Mouse (Mus musculus) adrenal gland, postnatal 10 days (tissue): ENCODE results near the gene Ror2. TPM values are rescaled to one million over a fixed set of nuclear protein-coding genes. Genes with fewer than 3 reads are reported as not detected.
A peak's percentile ranks its signal among the peaks of the same experiment; 100 is the strongest.

Experiments
- DNase-seq: peaks from one replicate; pipeline ENCODE4 v3.0.0; 2021; ENCODE audit warnings: mixed read lengths
- total RNA-seq, 2 experiments: library from RNA; stranded (reverse); gene quantifications; 2 replicates each; pipeline ENCODE4 v1.2.3; 2021

Ror2 gene
- total RNA-seq, 2 experiments from 2014 or later: 6.7 to 8.5 TPM

DNA sequence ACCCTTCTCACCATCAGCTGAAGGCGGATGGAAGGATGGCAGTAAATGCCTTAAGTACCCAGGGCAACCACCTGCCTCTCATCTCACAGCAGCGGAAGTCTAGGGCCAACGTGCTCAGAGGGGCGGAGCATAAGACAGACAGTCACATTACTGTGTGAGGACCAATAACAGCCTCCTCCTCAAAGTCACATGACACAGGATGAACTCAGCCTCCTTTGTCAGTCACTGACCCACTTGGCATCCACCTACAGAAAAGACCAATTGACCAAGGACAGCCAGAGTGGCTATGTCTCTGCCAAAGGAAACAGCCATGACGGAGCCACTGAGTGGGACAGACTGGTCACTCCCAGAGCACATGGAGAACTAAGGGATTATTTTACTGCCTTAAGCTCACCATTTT is 160.3 kb downstream of the Ror2 start:
- DNase-seq: peak; percentile 51

DNA sequence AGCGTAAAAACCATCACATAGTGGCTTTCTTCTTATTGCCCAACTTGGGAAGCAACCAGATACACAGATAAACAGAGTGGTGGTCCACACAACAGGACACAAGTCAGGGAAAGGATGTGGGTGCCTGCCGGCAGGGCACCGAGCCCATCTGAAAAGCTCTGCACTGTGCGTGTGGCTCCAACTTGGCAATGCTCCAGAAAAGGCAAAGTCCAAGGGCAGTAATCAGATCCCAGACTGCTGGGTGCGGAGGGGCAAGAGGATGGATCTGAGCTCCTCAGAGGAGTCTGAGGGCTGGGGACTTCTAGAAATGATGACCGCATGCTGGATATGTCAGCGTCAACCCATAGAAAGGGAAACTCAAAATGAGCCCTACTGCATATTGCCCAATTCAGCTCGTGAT is 163.8 kb downstream of the Ror2 start:
- DNase-seq: peak; percentile 55

DNA sequence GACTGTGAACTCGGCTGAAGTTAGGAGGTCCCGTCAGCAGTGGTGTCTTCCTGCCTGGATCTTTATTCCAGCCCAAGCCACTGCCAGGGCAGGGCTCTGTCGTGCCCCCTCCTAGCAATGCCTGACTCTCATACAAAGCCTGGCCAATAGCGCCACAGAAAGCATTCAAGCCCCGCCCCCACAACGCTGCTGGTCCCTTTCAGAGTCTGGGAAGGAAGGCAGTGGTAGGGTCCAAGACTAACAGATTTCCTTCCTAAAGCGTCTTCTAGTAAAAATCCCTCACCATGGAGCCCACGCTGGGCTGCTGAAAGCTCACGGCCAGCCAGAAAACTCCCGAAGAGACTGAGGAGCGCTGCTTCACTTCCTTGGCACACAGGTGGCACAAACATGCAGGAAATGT is 165.0 kb downstream of the Ror2 start:
- DNase-seq: no peak

DNA sequence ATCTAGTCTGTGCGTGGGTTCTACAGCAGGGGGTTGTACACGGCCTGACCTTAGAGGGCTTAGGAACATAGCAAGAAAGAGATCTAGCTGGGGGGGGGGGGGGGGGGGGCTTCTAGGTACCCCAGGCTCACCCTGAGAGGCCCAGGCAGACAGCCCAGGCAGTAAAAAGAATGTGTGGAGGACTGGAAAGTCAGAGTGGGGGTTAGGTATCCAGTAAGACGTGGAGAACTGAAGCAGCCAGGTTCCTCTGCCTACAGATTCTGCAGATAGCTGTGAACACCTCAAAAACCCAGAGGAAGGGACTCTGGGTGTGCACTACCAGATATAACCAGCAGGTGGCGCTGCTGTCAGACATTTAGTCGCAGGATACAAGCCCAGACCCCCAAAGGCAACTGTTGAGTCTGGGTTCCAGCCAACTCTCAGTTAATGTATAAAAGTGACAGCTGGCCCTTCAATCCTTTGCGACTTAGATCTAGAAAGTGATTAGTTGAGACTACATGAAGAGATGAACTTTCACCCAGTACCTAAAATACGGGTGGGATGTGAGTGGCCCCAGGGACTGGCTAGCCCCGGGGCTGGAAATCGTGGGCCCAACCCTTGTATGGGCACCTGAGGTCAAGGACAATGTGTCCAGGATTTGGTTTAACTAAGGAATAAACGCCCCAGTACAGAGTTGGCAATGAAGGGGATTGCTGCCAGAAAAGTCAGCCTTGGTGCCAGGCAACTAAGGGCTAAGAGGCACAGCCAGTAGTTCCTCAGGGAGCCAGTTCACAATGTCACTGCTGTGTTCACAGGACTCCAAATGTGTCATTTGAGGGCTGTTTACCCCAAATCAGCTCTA is 166.1 kb downstream of the Ror2 start:
- peak; percentile 92 for DNase-seq

DNA sequence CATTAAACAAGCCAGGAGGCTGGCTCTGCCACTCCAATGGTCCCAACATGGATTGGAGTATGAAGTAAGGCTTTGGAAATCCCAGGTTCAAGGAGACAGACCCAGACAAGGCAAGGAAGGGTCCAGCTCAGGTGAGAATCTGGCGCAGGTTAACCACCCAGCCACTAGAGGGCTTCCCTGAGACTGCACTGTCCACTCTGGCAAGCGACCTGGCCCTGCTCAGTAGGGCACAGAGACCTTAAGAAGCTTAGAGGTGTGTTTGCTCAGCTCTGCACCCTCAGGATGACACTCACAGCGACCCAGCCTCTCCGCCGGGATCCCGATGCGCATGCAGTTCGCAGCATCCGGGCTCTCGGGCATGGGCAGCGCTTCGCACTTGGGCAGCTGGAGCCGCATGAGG is 167.5 kb downstream of the Ror2 start:
- DNase-seq: no peak

DNA sequence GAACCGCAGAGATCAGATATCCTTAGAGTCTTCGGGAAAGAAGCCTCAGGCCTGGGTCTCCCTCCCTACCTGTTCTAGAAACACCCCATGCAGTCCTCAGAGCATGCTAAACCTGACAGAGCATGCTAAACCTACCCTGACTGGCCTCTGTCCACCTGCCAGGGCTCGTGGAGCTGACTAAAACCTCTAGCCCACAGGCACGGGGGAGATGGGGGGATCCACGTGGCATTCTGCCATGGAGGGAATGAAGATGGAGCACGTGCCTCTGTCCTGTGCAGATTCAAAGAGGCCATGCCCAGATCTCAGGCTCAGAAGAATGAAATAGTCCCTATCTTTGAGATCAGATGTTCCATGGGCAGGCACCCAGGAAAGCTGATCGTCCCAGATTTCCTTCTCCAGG is 168.0 kb downstream of the Ror2 start:
- no peak for DNase-seq

DNA sequence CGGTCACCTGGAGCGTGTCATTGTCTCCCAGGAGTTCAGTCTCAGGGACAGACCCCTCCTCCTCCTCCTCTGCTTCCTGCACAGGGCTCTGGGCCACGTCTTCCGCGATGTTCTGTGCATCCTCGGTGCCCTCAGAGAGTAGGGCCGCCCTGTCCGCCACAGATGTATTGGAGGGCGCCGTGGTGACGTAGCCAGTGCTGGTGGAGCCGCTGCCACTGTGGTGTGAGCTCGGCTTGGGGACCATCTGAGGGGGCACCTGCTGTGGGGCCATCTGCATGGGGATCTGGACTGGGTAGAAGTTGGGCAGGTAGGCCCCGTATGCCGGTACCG is 175.7 kb downstream of the Ror2 start:
- DNase-seq: no peak

DNA sequence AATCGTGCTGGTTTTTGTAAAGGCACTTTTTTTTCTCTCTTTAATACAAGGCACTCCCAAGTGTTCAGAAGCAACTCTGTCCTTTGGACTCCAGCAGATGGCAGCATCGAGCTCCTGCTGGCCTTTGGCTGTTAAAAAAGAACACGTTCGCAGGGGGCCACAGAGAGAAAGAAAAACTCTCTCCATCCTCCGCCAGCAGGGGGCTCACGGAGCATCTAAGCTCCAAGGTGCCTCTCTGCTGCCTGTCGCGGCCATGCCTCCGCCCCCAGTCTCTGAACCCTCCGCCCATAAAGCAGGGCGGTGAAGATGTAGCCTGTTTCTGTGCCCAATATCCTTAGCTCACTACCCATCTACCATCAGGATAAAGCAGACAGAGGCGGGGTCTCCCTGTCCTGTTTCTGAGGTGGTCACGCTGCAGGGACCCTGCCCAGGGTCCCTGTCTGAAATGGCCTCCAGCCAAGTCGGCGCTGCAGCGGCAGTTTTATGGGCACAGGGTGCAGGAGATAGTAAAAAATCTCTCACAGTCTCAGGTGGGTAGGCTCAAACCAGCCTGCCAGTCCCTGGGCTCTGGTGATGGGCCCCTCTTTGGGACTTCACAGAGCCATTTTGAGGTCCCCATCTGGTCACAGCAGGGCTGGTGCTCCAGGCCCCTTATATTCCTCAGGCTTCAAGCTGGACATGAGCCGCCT is 176.2 kb downstream of the Ror2 start:
- DNase-seq: peak; percentile 95

DNA sequence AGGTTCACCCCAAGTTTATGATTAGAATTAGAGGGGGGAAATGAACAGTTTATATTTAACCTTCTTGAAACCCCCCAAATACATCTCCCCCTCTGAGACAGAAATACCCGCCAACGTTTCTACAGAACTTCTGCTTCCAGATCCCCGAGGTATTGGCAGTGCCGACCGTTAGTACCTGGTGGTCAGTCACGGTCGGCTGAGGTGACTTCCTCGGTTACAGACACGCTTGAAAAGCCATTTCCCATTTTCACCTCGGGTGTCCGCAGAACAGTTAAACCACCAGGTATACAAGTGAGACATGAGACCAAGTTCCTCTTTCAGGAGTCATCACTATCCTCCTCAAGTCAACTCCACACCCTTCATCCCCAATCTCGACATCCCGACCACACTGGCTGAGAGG is 179.2 kb downstream of the Ror2 start:
- no peak for DNase-seq

DNA sequence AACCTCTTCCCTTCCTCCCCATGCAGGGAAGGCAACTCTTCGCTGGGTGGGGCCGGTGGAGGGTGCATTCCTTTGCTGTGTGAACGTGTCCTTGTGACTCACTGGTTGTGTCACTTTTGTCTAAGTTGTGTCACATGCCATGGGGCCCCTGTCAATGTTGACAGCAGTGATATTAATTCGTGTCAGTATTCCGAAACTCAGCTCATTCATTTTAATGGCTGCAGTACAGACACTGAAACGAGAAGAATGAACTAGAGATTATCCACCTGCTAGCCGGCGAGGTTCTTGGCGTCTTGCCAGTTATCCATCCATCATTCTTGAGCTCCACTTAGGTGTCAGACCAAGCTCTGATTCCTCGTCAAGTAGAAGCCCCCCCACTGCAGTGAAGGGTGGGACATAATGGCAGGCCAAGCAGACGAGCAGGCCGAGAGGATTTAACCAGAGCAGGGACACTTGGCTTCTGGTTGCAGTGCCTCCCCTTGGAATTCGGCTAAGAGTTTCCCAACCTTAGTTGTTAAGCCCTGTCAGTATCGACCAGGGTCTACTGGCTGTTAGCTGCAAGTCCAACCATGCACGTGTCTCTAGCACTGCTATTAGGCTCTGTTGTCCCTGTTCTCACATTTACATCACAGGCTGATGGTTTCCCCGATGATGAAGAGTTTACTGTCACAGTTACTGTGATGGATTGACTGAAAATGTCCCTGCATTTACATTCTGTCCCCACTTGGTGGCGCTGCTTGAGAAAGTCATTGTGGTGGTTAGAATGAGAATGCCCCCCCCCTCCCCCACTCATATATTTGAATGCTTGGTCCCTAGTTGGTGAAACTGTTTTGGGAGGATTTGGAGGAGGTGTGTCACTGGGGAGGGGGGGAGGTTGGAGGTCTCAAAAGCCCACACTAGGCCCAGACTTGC is 185.9 kb downstream of the Ror2 start:
- peak; percentile 41 for DNase-seq

DNA sequence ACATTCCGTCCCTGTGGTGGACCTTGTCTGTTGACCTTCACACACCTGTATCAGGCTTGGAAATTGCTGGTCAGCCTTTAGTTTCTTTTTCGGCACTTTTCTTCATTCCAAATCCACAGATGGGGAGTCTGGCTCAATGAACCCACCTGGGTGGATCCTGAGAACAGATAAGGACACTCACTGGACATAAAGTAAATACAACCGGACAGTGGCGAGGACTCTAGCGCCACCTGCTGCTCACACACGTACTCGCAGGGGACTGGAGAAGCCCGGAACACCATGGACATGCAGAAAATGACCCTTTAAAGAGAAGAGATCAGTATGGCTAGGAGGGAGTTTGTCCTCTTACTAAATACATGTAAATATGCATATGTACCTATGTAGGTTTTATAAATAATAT is 189.3 kb downstream of the Ror2 start:
- peak; percentile 85 for DNase-seq

DNA sequence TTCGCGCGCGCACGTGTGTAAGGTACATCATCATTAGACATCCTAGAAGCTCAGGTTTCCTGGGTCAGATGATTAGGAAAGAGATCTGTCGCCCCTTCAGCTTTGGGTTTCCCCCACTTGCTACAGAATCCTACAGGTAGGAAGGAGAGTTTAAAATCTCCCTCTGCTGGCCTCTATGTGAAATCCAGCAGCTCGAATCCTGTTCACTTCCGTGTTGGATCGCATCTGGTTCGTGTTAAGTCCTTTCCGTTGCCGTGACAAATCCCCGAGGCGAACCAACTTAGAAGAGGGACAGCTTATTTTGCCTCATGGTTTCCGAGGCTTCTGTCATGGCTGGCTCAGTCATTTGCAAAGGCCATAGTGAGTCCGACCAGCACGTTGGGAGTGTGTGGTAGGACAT is 190.7 kb downstream of the Ror2 start:
- no peak for DNase-seq

DNA sequence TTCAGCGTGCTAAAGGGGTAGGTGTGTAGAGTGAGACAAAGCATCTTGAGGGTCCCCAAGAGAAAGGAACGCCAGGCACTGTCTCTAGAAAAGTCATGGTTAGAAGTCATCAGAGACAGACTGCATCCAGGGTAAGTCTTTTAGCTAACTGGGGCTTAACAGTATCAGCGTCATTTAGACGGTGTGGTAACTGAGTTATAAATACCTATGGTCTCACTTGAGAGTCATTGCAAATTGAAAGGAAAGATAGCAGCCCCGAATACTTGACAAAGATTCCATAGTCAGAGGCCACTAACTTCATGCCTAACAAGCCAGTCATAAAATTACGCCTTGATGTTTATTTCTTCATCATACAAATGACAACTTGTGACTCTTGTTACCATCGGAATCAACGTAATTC is 191.3 kb downstream of the Ror2 start:
- DNase-seq: no peak

DNA sequence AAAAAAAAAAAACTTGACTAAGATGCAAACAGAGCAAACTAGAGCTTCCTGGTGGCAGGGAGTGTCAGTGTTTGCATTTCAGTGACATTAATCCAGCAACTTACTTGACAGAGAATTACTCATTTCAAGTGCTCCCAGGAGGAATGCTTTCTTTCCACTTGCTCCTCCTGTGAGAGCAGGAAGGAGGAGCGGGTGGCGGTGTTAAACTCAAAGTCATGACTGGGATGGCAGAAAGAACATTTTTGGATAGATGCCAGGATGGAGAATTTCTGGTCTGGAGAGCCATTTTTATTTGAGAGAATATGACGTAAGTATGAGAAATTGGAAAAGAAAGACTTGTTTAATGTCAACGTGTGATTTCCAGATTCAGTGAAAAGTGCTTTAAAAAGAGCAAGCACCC is 192.5 kb downstream of the Ror2 start:
- DNase-seq: no peak

DNA sequence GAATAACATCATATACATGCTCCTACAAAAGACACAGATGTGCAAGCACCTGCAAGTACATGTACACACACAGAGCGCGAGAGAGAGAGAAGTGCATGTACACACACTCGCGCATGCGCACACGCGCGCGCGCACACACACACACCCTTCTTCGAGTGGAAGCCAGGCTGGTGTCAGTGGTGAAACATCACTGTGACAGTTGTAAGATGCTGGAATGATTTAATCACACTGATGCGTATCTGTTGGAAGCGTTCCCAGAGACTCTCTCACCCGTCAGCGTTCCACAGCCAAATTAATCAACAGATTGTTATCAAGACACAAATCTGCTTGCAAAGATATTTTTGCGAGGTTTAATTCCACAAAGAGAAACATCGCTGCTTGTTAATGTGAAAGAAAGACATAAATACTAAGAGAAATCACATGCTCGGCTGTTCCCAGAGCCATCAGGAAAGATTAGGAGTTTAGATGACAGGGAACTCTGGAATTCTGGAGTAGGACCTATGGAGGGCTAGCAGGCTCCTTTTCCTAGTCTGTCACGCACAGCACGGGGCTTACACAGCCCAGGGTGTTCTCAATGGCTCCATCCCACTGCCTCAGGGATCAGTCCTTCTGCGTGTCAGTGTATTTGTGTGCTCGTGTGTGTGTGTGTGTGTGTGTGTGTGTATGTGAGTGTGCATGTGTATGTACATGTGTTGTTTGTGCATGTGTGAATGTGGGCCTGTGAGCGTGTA is 199.2 kb downstream of the Ror2 start:
- DNase-seq: no peak

DNA sequence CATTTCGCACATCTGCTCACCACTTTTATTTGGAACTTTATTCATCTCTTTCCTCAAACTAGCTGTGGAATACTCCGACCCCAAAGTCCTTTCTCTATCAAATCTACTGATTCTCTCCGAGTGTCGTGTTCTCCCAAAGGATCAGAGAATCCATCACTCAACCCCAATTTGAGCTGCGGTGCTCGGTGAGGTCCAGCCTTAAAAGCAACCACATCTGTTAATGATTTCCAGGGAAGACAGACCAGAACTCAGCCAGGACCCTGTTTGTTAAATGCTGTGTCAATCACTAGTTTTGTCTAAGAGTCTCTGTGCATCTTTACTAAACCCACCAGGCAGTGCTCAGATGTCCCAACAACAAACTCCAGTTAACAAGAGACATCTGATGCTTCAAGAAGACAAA is 204.1 kb downstream of the Ror2 start:
- no peak for DNase-seq

DNA sequence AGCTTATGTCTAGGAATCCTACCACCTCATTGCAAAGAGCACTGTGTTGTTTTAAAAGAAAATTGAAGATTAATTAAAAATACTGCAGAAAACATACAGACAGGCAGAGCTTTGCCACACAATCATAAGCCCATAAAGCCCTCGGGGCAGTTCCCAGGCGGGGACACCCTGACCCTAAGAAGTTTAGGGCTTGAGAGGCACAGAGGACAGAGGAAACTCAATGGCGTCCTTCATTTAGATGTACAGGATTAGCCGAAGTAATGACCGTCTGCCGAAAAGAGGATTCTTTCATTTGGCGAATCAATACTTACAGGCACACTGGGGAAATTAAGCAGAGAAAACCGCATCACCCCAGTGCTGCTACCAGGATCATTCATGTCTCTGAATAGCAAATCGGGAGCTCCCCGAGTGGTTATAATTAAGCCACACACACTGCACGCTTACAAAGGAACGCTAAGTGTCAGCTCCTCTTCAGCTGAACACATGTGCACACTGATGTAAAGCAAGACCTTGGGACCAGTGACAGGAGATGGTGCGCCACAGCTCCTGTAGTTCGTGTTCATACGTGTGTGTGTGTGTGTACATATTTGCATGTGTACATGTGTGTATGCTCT is 208.1 kb downstream of the Ror2 start:
- no peak for DNase-seq

DNA sequence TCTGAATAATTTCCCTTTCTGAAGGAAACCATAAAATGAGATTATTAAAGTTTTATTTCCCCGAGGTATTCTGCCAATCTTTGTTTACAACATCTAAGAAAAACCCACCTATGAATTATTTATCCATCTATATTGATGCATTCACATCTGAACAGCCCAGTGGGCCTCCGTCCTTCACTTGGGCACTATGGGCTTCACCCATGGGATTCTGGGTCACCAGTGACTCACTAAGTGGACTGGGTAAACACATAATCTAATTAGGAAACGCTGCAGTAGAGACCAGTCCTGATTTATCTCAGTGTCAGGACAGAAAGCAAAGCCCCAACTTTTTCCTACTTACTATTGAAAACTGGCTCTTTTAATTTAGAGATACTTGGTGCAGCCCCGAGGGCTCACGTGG is 210.9 kb downstream of the Ror2 start:
- DNase-seq: no peak

DNA sequence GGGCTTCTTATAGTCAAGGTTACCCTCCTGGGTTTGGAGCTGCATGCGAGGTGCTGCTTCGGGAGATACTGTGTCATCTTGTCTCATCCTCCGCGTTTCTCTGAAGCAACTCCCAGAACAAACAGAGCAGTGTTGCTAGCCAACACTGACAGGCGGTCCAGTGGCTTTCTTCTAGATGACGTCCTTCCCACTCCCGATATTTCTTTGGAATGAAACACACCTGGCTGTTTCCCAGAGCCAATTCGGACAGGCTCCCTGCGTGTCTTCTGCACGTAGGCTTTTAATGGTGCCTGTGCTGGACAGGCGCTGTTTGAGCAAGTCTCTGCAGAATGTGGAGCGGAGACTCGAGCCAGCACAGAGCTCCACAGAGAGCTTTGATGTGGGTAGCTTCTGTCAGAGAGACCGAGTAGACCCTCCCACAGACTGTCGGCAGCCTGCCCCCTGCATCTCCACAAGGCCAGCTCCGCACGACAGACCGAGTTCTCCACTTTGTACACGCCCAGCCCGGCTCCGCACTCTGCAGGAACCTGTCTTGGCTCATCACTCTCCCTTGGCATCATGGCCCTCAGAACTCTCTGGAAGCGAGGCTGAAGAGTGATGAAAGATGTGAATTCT is 216.7 kb downstream of the Ror2 start:
- peak; percentile 51 for DNase-seq

DNA sequence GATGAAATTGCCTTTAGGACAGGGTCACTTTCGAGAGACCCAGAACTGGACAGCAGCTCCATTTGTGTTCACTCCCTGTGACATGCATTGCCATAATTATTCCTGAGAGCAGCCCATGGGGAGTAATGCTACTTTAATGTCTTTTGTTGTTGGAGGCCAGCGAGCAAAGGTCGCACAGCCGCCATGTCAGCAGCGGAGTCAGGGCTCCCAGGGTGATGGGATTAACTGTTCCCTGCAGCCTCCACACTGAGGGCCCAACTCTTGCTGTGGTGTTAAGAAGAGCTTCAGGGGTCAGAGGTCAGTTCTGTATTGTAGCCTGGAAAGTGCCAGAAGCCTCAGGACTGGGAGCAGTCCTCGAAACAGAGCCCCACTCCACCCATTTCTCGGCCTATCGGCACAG is 217.5 kb downstream of the Ror2 start:
- DNase-seq: peak; percentile 15

DNA sequence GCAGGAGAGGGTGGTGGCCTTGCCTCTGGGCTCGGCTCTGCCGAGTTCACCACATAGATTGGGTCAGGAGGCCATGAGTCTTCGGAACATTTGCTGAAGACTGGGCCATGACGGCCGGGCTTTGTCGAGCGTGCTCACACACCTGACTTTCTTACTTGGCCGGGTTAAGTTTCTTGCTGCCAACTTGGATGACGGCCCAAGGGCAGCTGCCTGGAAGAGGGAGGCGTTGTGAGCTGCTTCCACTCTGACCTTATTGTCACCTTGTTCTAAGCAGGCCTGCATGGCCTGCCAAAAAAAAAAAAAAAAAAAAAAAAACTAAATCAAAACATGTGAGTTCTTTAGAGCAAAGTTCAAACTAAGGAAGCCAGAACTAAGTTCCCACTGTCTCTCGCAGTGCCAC is 218.0 kb downstream of the Ror2 start:
- DNase-seq: peak; percentile 83
